Mouse (Mus musculus): Measurements from ENCODE around the gene Slc8a1. TPM values are rescaled to one million over a fixed set of nuclear protein-coding genes. Genes with fewer than 3 reads are reported as not detected.

Gene Slc8a1
- total RNA-seq, 2 experiments from 2014 or later, result 14.8 to 17.3 TPM

DNA sequence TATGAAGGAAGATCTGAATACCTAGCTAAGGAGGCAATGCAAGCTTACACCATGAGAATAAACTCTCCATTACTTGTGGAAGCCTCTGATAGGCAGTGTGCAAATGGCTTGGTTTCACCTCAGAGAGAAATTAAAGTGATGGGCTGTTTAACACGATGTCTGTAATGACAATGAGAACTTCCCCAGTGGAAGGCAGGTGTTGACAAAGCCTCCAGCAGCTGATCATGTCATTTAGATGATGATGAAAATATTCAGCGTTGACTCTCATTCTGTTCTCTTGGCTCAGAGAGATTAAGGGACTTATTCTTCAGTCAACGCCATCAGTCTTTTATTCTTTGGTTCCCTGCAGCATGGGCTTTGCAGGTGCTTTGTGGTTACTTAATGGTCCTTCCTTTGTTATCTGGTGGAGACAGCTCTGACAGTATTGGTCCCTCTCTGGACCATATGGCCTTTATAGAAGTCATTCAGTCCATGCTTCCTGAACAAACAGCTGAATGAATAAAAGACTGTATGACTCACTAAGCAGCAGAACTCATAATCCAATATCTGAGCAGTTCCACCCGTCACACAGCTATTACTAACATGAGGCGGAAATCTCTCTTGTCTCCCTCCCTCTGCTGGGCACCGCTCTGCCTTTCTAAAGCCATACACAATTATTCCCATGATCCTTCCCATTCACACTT, 184.0 kb downstream of the Slc8a1 start:
- DNase-seq, result no peak

- no peak for DNase-seq
Observed at GRCm38 (mm10) chr17:81551856-81552635, 186.1 kb downstream of the Slc8a1 start.

GRCm38 (mm10) chr17:81550864-81551263, 187.3 kb downstream of the Slc8a1 start:
- no peak for DNase-seq

GRCm38 (mm10) chr17:81548016-81548415, 190.2 kb downstream of the Slc8a1 start:
- no peak for DNase-seq

DNA sequence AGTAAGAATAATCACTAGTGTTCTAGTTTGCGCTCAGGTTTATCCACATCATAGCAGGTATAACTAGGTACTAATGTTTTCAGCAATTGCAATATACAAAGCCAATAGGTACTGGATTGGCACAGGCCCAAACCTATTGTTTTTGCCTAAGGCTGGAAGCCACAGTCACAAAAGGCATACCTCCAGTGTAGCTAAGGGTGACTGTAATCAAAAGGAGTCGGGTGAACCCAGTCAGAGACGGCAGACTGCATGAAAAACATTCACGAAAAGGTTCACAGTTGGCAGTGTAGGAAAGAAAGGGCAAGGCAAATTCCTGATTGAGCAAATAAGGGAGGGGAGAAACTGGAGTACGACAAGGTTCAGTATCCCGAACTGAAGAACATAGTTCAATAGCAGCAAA, 191.7 kb downstream of the Slc8a1 start:
- DNase-seq, result no peak

DNA sequence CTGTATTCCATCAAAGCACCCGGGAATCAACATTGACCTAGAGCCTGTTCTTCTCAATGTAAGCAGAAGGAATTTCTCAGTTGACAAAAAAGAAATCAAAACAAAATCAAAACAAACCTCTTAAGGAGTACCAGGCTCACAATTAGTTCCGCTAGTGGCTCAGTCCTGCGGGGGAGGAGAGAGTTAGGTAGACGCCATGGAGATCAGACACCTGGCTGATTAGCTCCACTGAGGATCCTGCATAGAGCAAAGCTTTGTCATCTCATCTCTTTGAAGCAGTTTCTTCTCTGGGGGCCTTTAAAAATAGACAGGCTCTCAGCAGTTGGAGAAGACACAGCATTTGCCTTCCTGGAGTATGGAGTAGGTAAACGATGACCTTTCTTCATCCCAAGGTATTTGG, 192.2 kb downstream of the Slc8a1 start:
- DNase-seq, result no peak

GRCm38 (mm10) chr17:81544926-81545325, 193.3 kb downstream of the Slc8a1 start:
- DNase-seq, result no peak

DNA sequence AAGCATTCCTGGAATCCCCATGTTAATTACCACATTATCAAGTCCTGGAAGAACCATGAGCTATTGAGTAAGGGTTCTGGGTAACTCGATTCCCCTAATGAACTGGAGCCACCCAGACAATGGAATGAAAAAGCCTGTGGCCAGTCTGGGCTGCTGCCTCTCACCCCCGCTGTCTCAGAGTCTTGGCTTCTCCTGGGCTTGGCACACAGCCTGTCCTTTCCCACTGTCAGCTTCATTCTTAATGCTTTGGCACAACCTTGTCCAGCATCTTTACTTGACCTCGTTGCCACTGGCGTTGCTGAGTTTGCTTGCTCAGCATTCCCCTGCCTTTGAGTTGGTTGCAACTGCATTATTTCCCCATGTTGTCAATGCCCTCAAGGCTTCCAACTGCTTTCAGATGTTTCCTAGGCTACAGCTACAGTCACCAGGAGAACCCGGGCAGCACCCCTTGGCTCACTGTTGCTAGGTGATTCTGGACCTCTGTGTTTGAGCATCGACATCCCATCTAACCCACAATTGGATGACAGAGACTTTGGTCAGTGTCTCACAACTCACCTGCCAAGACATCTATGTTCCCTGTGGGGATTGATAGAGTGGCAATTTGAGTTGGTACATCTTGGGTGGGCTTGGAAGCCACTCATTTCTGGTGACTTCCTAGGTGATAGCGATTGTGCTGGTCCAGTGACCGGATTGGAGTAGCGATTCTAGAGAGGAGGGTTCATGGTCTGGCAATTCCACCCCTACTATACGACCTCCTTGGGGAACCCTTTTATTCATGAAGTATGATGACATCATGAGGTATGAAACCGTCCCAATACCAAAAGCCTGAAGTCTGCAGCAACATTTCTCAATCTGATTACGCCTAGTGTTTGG, 195.6 kb downstream of the Slc8a1 start:
- DNase-seq, result peak; percentile 61

DNA sequence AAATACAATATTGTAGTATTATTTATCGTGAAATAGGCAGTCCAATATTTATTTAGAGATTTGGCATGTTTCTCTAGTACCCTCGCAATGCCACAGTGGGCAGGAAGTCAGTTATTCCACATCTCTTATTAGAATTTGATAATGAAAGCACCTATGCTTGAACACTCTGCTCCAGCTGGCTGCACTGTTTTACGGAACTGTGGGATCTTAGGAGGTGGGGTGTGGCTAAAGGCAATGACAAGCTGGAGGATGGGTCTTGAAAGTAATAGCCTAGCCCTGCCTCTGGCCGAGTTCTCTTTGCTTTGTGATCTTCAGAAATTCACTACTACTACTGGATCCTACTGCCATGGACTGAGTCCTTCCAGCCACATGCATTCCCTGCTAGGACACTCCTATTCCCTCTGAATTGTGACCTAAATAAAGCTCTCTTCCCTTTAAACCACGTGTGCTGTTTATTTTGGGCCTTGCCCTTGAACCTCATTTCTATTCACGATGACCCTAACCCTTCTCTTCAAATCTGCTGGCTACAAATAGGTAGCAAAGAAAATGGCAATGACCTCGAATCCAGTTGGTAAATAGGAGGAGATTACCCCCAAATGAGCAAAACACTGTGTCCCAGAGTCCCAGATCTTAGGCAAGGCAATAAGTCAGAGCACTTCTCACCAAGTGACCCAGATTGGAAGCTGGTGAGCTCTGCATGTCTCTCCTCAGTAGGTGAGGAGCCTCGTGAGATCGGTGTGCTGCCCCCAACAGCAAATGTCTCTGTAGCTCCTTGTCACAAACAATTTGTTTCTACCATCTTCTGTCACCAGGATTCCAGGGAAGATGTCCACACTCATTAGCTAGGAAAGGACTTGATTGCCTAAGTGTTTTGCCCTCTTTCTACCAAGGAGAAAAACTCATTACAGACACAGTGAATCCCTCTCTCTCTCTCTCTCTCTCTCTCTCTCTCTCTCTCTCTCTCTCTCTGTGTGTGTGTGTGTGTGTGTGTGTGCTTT, 199.7 kb downstream of the Slc8a1 start:
- DNase-seq, result no peak

DNA sequence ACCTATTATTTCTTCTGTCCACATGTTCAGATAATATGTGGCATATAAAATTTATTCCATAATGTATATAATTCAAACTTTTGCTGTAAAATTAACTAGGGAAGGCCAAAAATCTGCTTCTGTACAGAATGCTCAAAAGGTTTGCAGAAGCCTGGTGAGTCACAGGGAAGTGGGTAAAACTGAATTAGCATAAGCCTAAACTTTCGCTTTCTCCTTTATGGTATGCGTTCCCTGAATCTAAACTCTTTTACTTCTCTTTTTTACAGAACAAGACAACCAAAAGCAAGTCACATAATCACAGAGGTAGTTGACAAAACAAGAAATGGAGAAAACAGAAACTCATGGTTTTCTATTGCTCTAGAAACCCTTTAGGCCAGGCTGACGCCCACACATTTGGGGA, 202.1 kb downstream of the Slc8a1 start:
- no peak for DNase-seq

DNA sequence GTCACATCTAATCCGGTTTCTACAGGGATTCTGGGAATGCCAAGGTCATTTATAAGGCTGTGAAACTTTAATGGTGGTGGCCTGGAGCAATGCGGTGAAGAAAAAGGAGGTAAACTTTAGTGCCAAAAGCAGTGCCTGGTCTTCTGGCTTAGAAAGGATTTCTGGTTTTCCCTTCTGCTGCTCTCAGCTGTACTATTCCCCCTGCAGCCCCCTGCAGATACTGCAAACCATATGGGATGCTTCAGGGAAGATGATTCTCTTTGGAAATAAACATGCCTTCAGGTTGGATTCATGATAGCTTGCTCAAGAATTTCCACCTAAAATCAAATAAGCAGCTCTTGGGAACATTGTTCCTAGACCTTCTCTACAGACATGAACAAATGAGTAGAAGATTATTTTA, 208.3 kb downstream of the Slc8a1 start:
- no peak for DNase-seq

GRCm38 (mm10) chr17:81528940-81529339, 209.2 kb downstream of the Slc8a1 start:
- no peak for DNase-seq

- no peak for DNase-seq
Observed at GRCm38 (mm10) chr17:81526463-81526862, 211.7 kb downstream of the Slc8a1 start.

- DNase-seq, result no peak
Observed at GRCm38 (mm10) chr17:81524826-81525225, 213.4 kb downstream of the Slc8a1 start.

DNA sequence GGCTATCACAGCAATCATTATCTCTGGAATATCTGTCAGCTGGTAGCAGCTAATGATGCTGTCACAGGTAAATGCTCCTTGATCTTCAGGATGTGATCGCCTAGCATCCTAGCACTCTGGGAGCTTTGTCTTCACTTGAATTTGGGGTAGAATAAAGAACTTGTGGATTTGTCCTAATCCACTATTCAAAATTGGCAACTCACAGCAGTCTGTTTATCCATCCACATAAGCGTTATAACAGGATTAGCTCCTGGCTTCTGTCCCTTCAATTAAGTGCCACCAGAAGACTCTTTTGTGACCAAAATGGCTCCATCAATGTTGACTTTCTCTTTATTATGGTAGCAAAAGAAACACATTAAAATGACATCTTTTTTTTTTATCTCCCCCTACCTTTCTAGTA, 214.2 kb downstream of the Slc8a1 start:
- no peak for DNase-seq

- no peak for DNase-seq
Observed at GRCm38 (mm10) chr17:81518316-81519025, 219.7 kb downstream of the Slc8a1 start.

- no peak for DNase-seq
Observed at GRCm38 (mm10) chr17:81516155-81516554, 222.0 kb downstream of the Slc8a1 start.

DNA sequence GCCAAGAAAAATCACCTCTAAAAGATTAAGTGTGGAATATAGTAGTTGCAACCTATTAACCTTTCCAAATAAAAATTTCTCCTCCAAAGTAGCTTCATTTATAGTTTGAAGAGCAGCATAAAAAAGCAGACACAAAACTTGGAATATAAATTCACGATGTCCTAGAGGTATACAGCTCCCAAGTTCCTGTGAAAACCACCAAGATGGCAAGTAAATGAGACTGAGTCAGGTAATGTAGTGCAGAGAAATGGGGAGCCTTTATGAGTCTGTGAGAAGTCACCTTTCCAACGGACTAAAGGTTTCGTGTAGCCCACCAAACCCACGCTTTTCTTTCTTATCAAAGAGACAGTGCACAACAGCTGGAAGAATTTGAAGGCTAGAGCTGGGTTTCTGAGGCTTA, 224.2 kb downstream of the Slc8a1 start:
- no peak for DNase-seq

- DNase-seq, result no peak
Observed at GRCm38 (mm10) chr17:81513368-81513958, 224.7 kb downstream of the Slc8a1 start.

- no peak for DNase-seq
Observed at GRCm38 (mm10) chr17:81505162-81505685, 233.0 kb downstream of the Slc8a1 start.

Measured in gastrocnemius, postnatal 25 days (tissue).